Mouse (Mus musculus) bone marrow, adult 2 months (tissue): ENCODE measurements around the gene Bloc1s5.

Source experiments
- CTCF ChIP-seq: fragments of 200-500 bp; IDR thresholded peaks from 2 replicates; pipeline ENCODE4 v1.5.1; 2011; ENCODE audit warnings: low read length, control low read depth; ENCODE audit not compliant: control insufficient read depth, insufficient read depth
- POLR2A ChIP-seq: fragments of 200-500 bp; IDR thresholded peaks from 2 replicates; pipeline ENCODE4 v1.6.1; 2011; ENCODE audit warnings: low read depth, mild to moderate bottlenecking, control low read depth, low read length, borderline replicate concordance; ENCODE audit not compliant: control insufficient read depth

- TF ChIP-seq POLR2A (no peak), CTCF (no peak)
Measured at GRCm38 (mm10) chr13:38582768-38583167, 52.1 kb downstream of the Bloc1s5 start.
